Mouse (Mus musculus) heart, postnatal 0 days (tissue): ENCODE results near the gene Ccser1. TPM values are rescaled to one million over a fixed set of nuclear protein-coding genes. Genes with fewer than 3 reads are reported as not detected.

Experiments
- ATAC-seq: fragments of 200-750 bp; cut with Nextera tagmentation; 2 replicates; pipeline ENCODE4 v1.8.0; 2017; ENCODE audit warnings: low read depth, moderate number of reproducible peaks, moderate library complexity; ENCODE audit not compliant: insufficient read depth
- DNase-seq: peaks from one replicate; pipeline ENCODE4 v3.0.0-alpha.2; 2016; ENCODE audit warnings: low spot score
- H3K27ac ChIP-seq: fragments of 300-500 bp; sonication (generic); 2 replicates; pipeline ENCODE4 v1.5.1; 2014; ENCODE audit warnings: low read depth, mild to moderate bottlenecking
- H3K27me3 ChIP-seq: fragments of 300-500 bp; sonication (generic); 2 replicates; pipeline ENCODE4 v1.6.1; 2014; ENCODE audit warnings: low read length, mixed read lengths; ENCODE audit not compliant: control insufficient read depth, insufficient read depth
- H3K36me3 ChIP-seq: fragments of 300-500 bp; sonication (generic); replicated peaks from 2 replicates; pipeline ENCODE4 v1.6.1; 2014; ENCODE audit warnings: low read length, mixed read lengths; ENCODE audit not compliant: control insufficient read depth, insufficient read depth
- H3K4me1 ChIP-seq: fragments of 300-500 bp; sonication (generic); 2 replicates; pipeline ENCODE4 v1.6.1; 2014; ENCODE audit warnings: antibody characterized with exemption; ENCODE audit not compliant: control insufficient read depth, insufficient read depth
- H3K4me2 ChIP-seq: fragments of 300-500 bp; sonication (generic); 2 replicates; pipeline ENCODE4 v1.6.1; 2014; ENCODE audit warnings: low read depth, mild to moderate bottlenecking, low read length, moderate library complexity
- H3K4me3 ChIP-seq: fragments of 300-500 bp; sonication (generic); 2 replicates; pipeline ENCODE4 v1.5.1; 2014; ENCODE audit warnings: low read depth, low read length
- H3K9ac ChIP-seq: fragments of 300-500 bp; sonication (generic); replicated peaks from 2 replicates; pipeline ENCODE4 v1.6.1; 2014; ENCODE audit warnings: low read depth, low read length, mixed read lengths
- H3K9me3 ChIP-seq: fragments of 300-500 bp; sonication (generic); replicated peaks from 2 replicates; pipeline ENCODE4 v1.6.1; 2016; ENCODE audit warnings: low read length; ENCODE audit not compliant: control insufficient read depth
- CTCF ChIP-seq: IDR thresholded peaks from 2 replicates; pipeline ENCODE4 v1.5.1; 2016; ENCODE audit warnings: antibody characterized with exemption, control low read depth, low read depth
- EP300 ChIP-seq: IDR thresholded peaks from 2 replicates; pipeline ENCODE4 v1.6.1; 2016; ENCODE audit warnings: antibody characterized with exemption, low read depth
- WGBS: fragments of 180-500 bp; shearing (Covaris S2); extraction: QIAGEN DNeasy Blood & Tissue Kit; methylation state at CpG from one replicate; pipeline ENCODE4 v1.1.7; 2014; 5-methylcytosine and 5-hydroxymethylcytosine counted together
- polyA plus RNA-seq: library from polyadenylated mRNA; unstranded; fragments of >200 nt; fragmentation: Nextera tagmentation; extraction: Ambion mirVana; gene quantifications from 2 replicates; pipeline ENCODE4 v1.2.1, GENCODE M21; 2015
- total RNA-seq: library from RNA; depleted of rRNA; stranded (reverse); fragments of >200 nt; gene quantifications from 2 replicates; pipeline ENCODE4 v1.2.3, GENCODE M21; 2014; ENCODE audit warnings: low replicate concordance

Gene Ccser1
- total and polyA plus RNA-seq, 2 experiments from 2014 or later, result 0.34 to 1.4 TPM

DNA sequence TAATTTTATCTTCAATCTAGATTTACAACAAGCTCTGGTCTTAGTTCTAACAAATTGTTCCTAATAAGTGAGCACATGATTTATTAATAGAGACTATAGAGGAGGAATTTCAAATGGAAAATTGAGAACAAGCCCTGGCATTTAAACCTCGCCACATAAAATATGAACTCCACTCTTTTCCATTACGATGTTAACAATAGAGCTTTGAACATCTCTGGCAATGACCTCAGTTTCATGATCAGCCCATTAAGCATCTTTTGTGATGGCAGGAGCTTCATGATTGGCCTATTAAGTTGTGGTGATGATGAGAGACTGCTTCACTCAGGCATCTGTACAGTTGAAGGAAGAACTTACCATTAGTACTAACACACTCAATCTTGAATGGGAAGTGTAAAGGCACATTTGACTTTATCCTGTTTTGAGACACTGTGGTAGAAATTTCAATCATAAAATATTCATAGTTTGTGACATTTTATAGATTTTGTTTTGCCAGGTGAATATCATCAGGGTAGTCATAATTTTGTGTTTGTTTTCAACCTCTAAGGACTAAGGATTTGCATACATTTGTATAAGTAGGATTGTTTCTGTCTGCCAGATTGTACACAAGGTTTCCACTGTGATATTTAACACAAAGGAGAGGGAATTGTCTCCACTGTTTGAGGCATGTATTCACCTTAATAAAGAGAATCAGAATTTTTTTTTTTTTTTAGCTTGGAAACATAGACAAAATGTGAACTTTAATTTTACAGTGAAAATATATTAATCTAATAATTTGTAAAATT is 291.4 kb downstream of the Ccser1 start:
- H3K4me3 ChIP-seq, result no peak overlapping the region
- DNase-seq, result no peak
- 84% methylated on average over 2 of the region's 2 CpGs for WGBS
- TF ChIP-seq CTCF (no peak), EP300 (no peak)
- H3K4me2 ChIP-seq, result no peak overlapping the region
- no peaks in the 10 kb centered on the region for H3K4me1 ChIP-seq
- H3K27ac ChIP-seq, result no peak overlapping the region
- H3K36me3 ChIP-seq, result no peaks in the 10 kb centered on the region
- H3K9me3 ChIP-seq, result no peaks in the 10 kb centered on the region
- no peaks in the 10 kb centered on the region for H3K27me3 ChIP-seq
- no peak overlapping the region for H3K9ac ChIP-seq
- no peak for ATAC-seq

DNA sequence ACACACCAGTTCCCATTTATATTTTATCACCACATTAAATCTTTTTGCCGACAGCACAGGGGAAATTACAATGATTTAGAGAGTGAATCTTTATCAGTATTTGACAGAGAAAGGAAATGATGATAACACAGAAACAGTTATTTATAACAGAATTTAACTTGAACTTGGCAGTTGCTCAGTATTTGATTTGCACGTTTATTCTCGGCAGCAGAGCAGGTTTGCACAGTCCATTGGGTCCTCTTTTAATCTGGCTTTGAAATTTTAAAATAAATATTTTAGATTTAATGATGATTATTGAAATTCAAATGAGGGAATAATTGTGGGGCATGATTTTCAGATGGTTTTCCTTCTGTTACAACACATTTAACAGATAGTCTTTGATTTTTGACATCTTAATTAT is 305.2 kb downstream of the Ccser1 start:
- Histone ChIP-seq H3K9me3 (no peaks in the 10 kb centered on the region), H3K27me3 (no peaks in the 10 kb centered on the region), H3K4me3 (no peak overlapping the region), H3K36me3 (no peaks in the 10 kb centered on the region), H3K4me2 (no peak overlapping the region), H3K9ac (no peak overlapping the region), H3K27ac (no peak overlapping the region), H3K4me1 (no peaks in the 10 kb centered on the region)
- ATAC-seq (no peak), DNase-seq (no peak)
- 52% methylated on average over 3 of the region's 3 CpGs for WGBS
- TF ChIP-seq CTCF (no peak), EP300 (no peak)

DNA sequence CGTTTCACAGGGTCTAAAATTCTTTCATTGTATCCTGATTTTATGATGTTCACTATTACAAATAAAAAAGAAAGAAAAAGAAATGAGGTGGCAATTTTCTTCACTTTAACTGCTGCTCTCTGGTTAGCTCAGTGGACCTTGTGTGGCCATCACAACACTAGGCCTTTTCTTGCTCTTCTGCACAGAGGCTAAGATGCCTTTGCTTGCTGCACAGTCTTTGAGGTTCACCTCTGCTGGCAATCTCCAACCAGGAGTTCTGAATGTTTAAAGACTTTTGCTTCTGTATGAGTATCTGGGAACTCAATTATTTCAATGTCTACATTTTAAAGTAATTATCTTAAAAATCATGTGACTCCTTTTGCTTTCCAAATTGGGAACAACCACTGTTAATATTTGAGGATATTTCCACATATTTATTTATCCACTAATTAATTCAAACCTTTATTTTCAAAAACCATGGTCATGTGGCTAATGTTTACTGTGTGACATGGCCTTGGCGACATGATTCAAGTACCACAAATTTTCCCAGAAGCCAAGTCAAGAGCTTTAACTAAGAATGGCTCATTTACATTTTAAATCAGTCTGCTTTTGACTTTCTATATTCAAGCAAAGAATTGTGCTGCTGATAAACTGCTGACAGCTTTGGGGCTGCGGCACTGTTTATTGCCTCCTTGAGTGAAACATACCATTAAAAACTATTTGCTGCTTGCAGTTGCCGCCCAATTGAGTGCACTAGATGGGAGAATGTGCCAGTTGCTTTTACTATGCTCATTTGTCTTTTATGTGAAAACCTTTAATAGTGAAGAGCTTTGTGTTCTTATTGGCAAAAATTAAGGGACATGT is 312.1 kb downstream of the Ccser1 start:
- H3K9ac ChIP-seq, result no peak overlapping the region
- H3K27me3 ChIP-seq, result no peaks in the 10 kb centered on the region
- no peak overlapping the region for H3K4me3 ChIP-seq
- no peak for TF ChIP-seq EP300
- no peak for TF ChIP-seq CTCF
- H3K4me2 ChIP-seq, result no peak overlapping the region
- 63% methylated on average over 4 of the region's 4 CpGs for WGBS
- no peak overlapping the region for H3K27ac ChIP-seq
- no peaks in the 10 kb centered on the region for H3K4me1 ChIP-seq
- ATAC-seq (no peak), DNase-seq (no peak)
- no peaks in the 10 kb centered on the region for H3K36me3 ChIP-seq
- H3K9me3 ChIP-seq, result no peaks in the 10 kb centered on the region

DNA sequence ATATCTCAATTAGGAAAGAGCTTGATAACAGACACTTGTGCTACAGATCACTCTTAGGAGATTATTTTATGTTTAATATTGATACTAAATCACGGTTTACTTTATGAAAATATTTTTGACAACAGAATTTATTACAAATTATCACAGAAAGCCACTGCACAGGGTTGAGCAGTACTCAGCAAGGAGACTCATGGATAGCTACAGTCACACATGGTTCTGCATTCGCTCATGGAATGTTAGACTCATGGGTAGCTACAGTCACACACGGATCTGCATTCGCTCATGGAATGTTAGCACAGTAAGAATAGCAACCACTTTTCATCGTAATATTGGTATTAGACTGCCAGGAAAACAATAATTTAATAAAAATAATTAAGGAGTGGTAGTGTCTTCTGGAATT is 313.3 kb downstream of the Ccser1 start:
- H3K27ac ChIP-seq, result no peak overlapping the region
- H3K36me3 ChIP-seq, result no peaks in the 10 kb centered on the region
- no peak overlapping the region for H3K4me2 ChIP-seq
- H3K4me3 ChIP-seq, result no peak overlapping the region
- H3K9ac ChIP-seq, result no peak overlapping the region
- no peak for ATAC-seq
- no peaks in the 10 kb centered on the region for H3K27me3 ChIP-seq
- TF ChIP-seq EP300 (no peak), CTCF (no peak)
- no peaks in the 10 kb centered on the region for H3K4me1 ChIP-seq
- no peaks in the 10 kb centered on the region for H3K9me3 ChIP-seq
- DNase-seq, result no peak
- 78% methylated on average over 5 of the region's 5 CpGs for WGBS

DNA sequence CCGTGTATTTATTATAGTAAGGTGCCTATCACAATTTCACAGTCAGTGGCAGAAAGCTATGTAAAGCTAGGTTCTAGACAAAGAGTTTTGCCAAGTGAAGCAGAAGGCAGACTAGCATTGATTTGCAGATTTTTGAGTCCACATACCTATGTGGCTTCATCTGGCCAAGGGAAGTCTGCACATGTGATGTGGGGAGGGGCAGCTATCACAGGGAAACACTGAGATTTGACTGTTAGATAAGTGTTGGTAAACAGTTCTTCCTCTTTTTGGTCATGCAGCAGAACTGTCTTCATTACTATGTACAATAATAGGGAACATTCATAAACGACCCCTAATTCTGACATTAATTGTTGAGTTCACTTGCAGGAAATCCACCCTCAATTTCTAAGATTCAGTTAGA is 335.2 kb downstream of the Ccser1 start:
- DNase-seq, result no peak
- 60% methylated on average over 2 of the region's 2 CpGs for WGBS

More for the DNA sequence above, 335.2 kb downstream of the Ccser1 start:
- Histone ChIP-seq H3K27me3 (no peaks in the 10 kb centered on the region), H3K4me1 (no peaks in the 10 kb centered on the region), H3K9ac (no peak overlapping the region), H3K9me3 (no peaks in the 10 kb centered on the region), H3K4me3 (no peak overlapping the region), H3K36me3 (no peaks in the 10 kb centered on the region), H3K27ac (no peak overlapping the region), H3K4me2 (no peak overlapping the region)
- ATAC-seq, result no peak
- TF ChIP-seq CTCF, result no peak
- no peak for TF ChIP-seq EP300
